Mouse (Mus musculus): ENCODE measurements around the gene Pou5f1. TPM values are rescaled to one million over a fixed set of nuclear protein-coding genes. Genes with fewer than 3 reads are reported as not detected.
A peak's percentile ranks its signal among the peaks of the same experiment; 100 is the strongest.
"Not testable (repeated sequence)": the region's sequence is repeated elsewhere in the genome, so short reads cannot be mapped to it uniquely, and the experiment has no call there.

Gene Pou5f1
- polyA plus RNA-seq, 1 experiment: not detected

DNA sequence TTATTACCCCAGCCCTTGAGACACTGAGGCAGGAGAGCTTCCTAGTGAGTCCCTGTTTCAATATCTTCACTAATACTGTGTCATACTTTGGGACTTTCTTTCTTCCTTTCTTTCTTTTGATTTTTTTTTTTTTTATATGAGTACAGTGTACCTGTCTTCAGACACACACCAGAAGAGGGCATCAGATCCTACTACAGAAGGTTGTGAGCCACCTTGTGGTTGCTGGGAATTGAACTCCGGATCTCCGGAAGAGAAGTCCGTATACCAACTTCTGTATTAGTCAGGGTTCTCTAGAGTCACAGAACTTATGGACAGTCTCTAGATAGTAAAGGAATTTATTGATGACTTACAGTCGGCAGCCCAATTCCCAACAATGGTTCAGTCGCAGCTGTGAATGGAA lies 2.5 kb downstream of the Pou5f1 start:
- not testable (repeated sequence) for DNase-seq (ENCODE audit: low read depth, low spot score)
- WGBS: 68% methylated on average over 5 of the region's 5 CpGs

GRCm38 (mm10) chr17:35509284-35509683 lies 3.5 kb downstream of the Pou5f1 start:
- no peak for DNase-seq (ENCODE audit: low read depth, low spot score)
- WGBS: 10% methylated on average over 8 of the region's 8 CpGs

DNA sequence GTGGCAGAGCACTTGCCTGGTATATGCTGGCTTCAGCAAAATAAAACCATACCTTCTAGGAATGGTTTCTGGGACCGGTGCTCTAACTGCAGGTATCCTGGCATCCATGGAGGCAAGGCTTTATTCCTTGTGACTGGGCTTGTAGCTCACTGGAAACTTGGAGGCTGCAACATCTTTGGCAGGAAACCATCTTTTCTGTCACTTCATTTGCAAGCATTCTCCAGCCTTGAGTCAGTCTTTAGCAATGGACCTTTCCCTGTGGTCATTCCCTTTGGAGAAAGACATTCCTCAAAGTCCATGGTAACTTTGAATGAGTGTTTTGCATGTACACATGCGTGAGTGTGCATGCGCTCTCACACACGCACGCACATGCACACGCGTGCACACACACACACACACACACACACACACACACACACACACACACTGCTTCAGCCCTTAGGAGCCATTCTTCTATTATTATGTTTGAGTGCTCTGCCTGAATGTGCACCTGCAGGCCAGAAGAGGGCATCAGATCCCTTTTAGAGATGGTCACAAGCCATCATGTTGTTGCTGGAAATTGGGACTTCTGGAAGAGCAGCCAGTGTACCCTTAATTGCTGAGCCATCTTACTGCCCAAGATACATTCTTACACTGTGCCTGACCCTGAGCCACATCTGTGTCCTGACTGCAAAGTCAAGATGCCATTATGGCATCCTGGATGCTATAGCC lies 7.3 kb downstream of the Pou5f1 start:
- 93% methylated on average over 7 of the region's 7 CpGs for WGBS
- DNase-seq (ENCODE audit: low read depth, low spot score): no peak

GRCm38 (mm10) chr17:35513886-35514285 lies 8.1 kb downstream of the Pou5f1 start:
- no peak for DNase-seq (ENCODE audit: low read depth, low spot score)
- 14% methylated on average over 2 of the region's 2 CpGs for WGBS

- no peak for DNase-seq (ENCODE audit: low read depth, low spot score)
- WGBS: 61% methylated on average over 6 of the region's 6 CpGs
Observed at GRCm38 (mm10) chr17:35514756-35515155, 8.9 kb downstream of the Pou5f1 start.

GRCm38 (mm10) chr17:35515911-35516640 lies 10.3 kb downstream of the Pou5f1 start:
- WGBS: 4% methylated on average over 25 of the region's 25 CpGs
- no peak for DNase-seq (ENCODE audit: low read depth, low spot score)

DNA sequence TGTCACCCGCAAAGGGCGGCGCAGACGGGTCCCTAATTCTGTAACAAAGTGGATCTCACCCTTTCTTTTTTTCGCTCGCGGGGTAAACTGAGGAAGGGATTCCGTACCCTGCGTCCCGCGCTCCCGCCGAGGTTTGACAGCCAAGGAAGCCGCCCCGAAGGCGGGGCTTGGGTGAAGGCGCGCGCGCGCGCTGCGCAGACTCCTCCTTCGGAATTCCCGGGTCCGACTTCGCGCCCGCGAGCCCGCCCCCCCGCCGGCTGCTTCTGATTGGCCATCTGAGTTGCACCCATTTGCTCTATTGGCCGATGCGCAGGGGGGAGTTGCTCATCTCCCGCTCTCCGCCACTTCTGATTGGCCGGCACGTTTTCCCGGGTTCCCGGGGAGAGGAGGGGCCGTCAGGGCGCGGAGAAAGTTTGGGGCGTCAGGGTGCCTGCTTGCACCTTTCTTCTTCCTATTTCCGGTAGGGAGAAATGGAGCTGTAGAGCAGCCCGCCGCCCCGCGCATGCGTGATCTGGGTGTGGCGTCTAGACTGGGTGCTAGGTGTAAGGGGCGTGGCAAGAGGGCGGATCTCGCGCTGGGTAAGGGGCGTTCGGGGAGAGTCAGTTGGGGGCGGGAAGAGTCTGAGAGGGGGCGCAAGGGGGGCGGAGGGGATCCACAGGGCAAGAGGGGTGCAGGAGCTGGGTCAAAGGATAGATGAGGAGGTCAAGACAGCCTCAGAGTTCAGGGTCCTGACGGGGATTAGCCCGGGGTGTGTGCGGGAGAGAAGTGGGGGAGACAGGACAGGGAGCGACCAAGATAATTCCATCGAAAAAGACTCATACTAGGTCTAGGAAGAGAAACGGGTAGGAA lies 11.1 kb downstream of the Pou5f1 start, which contains the start of the genes Tcf19 and Cchcr1:
Tcf19 (minus strand) TSS at position 173 of the 849 bp plus-strand sequence.
Cchcr1 (plus strand) TSS at position 449 of the 849 bp plus-strand sequence.
- WGBS: under 1% methylated on average over 67 of the region's 67 CpGs
- DNase-seq (ENCODE audit: low read depth, low spot score): peak; percentile 97

DNA sequence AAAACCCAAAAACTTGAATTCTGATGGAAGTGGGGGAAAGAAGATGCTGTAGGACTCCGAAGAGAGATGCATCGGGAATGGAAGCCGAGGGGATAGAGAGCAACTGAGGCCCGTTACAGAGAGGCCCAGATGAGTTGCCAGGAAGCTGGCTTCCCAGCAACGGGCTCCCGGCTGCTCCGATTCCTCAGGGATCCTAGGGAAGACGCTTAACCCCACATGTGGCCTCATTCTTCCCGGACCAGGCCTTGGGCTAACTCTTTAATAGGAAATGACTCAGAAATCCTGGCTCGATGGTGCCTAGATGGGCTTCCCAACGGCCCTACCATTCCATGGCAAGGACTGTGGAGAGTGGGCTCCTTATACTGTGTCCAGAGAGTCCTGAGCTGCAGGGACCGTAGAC lies 11.7 kb downstream of the Pou5f1 start:
- no peak for DNase-seq (ENCODE audit: low read depth, low spot score)
- WGBS: 4% methylated on average over 12 of the region's 12 CpGs

- DNase-seq (ENCODE audit: low read depth, low spot score): no peak
- WGBS: 82% methylated on average over 9 of the region's 9 CpGs
Observed at GRCm38 (mm10) chr17:35524354-35524753, 18.5 kb downstream of the Pou5f1 start.

DNA sequence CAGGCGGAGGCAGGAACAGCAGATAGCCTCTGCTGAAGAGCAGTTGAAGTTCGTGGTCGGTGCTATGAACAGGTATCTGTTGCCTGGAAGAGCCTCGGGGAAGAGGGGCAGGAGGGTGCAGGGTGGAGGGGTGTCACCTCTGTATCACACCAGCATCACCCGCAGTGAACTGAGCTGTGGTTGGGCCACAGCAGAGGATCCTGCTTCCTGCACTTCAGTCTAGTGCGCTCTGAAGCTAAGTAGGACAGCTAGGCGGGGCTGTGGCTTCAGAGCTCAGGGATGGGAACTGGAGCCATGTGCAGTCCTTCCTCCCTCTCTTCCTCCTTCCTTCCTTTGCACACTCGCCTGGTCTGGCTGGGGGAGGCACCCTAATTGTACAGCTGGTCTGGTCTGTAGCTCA lies 20.8 kb downstream of the Pou5f1 start:
- 79% methylated on average over 8 of the region's 8 CpGs for WGBS

DNA sequence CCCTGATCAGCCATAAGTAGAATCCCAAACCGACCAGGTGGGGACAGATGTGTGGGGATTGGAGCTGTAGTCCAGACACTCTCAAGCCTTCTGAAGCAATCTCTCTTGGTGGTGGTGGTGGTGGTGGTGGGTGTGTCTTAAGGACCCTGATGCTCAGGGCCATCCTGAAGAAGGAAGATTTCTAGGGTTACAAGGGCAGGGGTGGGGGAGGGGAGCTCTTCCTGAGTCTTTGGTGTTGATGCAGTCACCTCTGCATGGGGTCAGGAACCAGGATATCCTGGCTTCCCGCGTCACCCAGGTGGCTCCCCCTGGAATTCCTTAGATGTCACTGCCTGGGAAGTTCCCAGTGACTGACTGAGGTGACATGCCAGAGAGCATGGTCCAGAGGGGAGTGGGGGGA lies 26.5 kb downstream of the Pou5f1 start:
- no peak for DNase-seq (ENCODE audit: low read depth, low spot score)
- WGBS: 10% methylated on average over 3 of the region's 3 CpGs

More for the DNA sequence above, 20.8 kb downstream of the Pou5f1 start:
- no peak for DNase-seq (ENCODE audit: low read depth, low spot score)

- 15% methylated on average over 7 of the region's 7 CpGs for WGBS
- no peak for DNase-seq (ENCODE audit: low read depth, low spot score)
Observed at GRCm38 (mm10) chr17:35532901-35533300, 27.1 kb downstream of the Pou5f1 start, which contains the start of gene Psors1c2. Gene Psors1c2, plus strand, starts transcription at chr17:35533201.

GRCm38 (mm10) chr17:35534343-35534742 lies 28.5 kb downstream of the Pou5f1 start:
- no peak for DNase-seq (ENCODE audit: low read depth, low spot score)

GRCm38 (mm10) chr17:35537421-35537820 lies 31.6 kb downstream of the Pou5f1 start:
- 56% methylated on average over 4 of the region's 4 CpGs for WGBS
- no peak for DNase-seq (ENCODE audit: low read depth, low spot score)

More at GRCm38 (mm10) chr17:35534343-35534742, 28.5 kb downstream of the Pou5f1 start:
- WGBS: 3% methylated on average over 6 of the region's 6 CpGs

- 80% methylated on average over 1 of the region's 1 CpGs for WGBS
- no peak for DNase-seq (ENCODE audit: low read depth, low spot score)
Observed at GRCm38 (mm10) chr17:35538476-35538875, 32.7 kb downstream of the Pou5f1 start.

DNA sequence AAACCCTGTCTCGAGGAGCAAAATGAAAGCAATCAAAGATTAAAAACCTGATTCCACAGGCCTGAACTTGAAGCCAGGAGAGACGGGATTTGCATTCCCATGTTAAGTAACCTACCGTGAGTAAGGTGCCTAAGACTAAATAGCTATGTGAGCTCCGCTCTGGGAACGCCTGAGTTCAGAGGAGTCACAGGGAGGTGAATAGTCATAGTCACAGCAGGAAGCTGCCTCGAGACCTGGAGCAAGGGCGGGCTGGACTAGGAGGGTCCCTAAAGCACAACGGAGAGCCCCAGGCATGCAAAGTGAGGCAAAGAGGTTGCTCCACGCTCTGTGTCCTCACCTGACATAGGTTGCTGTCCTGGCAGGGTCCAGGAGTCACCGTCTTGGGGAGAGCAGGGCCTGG lies 33.7 kb downstream of the Pou5f1 start:
- WGBS: 62% methylated on average over 10 of the region's 10 CpGs
- no peak for DNase-seq (ENCODE audit: low read depth, low spot score)

GRCm38 (mm10) chr17:35542761-35543411 lies 37.1 kb downstream of the Pou5f1 start:
- DNase-seq (ENCODE audit: low read depth, low spot score): no peak
- WGBS: 65% methylated on average over 15 of the region's 15 CpGs

GRCm38 (mm10) chr17:35543412-35543861 lies 37.6 kb downstream of the Pou5f1 start:
- no peak for DNase-seq (ENCODE audit: low read depth, low spot score)
- 30% methylated on average over 14 of the region's 14 CpGs for WGBS

- no peak for DNase-seq (ENCODE audit: low read depth, low spot score)
- 59% methylated on average over 6 of the region's 6 CpGs for WGBS
Observed at GRCm38 (mm10) chr17:35544001-35544400, 38.2 kb downstream of the Pou5f1 start.
